Mouse (Mus musculus) embryo, embryonic 10.5 days (tissue): ENCODE data around the gene Rassf7.
A peak's percentile ranks its signal among the peaks of the same experiment; 100 is the strongest.

Experiments used
- DNase-seq: peaks from one replicate; pipeline ENCODE4 v3.0.0-alpha.2; 2015; ENCODE audit warnings: low spot score

Gene Rassf7

DNA sequence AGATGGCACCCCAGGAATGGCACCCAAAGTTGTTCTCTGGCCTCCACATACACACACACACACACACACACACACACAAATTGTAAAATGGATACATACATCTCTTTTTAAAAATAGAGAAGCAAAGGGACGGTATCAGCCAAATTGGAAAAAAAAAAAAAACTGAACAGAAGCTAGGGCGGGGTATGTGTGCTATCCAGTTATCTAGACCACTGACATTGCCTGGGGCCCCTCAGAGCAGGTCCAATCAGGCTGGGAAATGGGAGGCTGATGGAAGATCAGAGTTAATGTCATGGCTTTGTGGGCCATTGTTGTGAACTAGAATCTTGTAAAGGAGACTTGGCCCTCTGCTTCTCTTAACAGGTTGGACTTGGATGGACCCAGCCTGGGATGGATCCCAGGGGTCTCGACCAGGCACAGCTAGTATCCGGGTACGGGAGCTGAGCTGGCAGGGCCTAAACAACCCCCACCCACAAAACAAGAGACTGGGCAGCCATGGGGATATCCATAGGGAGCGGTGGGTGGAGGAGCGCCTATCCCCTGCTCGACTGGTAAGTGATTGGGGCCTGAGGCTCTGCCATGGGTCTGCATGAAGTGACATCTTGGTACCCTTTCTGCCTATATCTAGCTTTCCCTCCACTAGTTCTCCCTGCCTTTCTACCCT, 18.9 kb upstream of the Rassf7 start:
- no peak for DNase-seq

DNA sequence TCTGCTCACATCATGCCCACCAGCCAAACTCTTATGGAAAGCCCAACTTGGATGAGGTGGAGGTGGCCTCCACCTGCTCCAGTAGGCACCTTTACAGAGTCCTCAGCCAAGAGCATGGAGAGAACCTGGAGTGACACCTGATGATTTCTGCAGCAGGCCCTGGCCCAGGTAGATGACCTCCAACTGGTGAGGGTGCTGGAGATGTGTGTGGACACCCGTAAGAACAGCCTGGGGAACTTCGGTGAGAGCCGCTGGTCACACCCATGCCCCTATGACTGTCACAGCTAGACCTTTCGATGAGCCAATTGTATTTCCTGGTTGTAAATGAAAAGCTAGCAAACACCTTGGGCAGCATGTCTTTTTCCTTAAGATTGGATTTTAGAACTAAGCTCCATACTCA, 17.5 kb upstream of the Rassf7 start:
- DNase-seq = no peak

DNA sequence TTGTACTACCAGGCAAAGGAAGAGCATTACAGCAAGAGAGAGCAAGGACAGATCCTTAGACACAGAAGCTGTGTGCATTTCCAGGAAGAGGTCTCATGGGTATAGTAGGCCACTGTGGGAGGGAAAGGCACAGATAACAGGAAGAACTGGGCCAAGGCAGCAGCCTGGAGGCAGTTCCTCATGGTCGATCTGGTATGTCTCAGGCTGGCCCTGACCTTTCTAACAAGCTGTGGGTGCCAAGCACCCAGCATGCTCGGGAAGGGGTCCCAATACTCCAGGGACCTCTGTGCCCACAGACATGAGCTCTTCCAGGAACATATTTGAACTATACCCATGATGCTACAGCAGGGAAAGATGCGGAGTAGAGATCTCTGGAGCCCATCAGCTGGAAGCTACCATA, 11.1 kb upstream of the Rassf7 start:
- DNase-seq = no peak

DNA sequence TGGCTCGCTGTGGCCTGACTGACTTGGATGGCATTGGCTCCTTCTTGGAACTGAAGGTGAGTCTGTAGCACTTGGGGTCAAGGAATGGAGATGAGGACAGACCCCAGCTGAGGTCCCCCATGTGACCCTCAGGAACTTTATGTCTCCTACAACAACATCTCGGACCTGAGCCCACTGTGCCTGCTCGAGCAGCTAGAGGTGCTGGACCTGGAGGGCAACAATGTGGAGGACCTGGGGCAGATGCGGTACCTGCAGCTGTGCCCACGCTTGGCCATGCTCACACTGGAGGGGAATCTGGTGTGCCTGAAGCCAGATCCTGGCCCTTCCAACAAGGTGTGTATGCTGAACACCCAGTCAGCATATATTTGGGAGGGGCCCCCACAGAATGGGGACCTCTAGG, 10.2 kb upstream of the Rassf7 start:
- DNase-seq = no peak

DNA sequence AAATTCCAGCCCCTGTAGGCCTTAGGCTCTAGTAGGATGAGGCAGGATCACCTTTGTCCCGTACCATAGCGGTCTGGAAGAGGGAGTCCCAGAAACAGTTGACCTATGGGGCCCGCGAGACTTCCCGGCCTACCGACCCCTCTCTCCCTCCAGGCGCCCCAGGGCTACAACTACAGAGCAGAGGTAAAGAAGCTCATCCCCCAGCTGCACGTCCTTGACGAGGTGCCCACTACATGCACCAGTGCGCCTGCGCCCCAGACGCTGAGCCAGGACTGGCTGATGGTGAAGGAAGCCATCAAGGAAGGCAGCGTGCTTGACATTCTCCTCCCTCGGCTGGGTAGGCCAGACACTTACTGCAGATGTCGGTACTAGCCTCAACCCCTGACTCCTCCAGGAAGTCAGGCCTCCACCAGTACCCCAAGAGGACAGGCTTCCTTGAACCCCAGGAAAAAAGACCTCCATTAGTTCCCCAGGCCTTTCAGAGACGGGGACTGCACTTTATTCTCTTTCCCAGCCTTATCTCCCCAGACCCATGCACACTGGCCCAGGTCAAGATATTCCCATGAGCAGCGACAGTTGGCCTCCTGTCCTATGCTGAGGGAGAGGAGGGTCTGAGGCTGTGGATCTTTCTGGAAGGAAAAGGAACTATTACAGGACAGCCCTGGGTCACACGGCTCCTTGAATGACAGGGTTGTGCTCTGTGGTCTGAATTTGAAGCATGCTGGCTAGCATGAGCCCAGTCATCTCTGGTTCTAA, 9.3 kb upstream of the Rassf7 start:
- no peak for DNase-seq

DNA sequence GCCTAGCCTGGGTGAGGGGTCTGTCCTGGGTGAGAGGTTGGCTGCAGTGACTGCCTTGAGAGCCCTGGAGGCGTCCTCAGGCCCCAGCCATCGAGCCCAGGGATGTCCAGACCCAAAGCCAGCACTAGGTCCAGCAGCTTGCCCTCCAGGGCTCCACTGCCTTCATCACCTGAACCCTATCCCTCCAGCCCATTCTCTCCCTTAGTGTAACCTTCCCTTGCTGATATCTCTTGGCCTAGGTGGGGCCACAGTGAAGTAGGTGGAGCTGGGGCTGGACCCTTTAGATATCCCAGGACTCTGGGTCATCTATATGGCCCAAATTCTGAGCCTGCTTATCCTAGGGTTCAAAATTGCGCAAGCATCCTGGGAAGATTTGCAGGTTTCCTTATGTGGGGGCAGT, 6.1 kb upstream of the Rassf7 start:
- DNase-seq = no peak

DNA sequence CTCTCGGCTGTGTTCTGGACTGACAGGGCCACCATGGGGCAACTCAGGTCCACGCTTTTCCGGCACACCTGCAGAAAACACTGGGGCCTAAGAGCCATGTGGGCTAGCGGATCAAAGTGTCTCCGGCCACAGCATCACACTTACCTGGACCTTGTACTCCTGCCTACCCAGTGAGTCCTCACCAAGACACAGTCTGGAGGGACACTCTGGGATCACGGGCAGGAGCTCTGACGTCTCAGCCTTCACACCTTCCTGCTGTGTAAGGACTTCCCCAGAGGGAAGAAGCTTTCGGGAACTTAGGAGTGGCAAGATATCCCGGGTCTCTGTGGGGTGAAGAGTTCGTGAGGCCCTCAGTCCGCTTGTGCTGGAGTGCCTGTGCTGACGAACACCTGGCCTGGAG, 5.5 kb upstream of the Rassf7 start:
- no peak for DNase-seq

DNA sequence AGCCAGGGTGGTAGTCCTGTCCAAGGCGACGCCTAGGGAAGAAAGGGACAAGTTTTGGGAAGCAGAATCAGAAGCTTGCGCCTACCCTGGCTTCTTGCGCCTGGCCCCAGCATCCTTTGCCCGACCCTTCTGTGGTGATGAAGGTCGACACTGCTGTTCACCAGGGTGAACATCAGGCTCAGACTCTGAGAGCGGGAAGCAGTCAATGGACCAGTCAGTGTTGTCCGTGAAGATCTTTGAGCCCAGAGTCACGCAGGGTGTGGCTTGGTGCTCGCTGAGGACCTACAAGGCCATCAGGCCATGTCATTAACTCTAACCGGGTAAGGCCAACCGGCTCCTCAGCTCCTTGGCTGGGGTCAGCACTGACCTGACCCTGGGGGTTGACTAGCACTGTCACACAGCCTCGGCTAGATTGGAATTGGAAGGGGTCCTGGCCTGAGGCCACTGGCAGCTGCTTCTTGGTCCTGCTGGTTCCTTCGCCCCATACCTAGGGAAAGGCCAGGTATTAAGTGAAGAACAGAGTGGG, 5.0 kb upstream of the Rassf7 start:
- no peak for DNase-seq

DNA sequence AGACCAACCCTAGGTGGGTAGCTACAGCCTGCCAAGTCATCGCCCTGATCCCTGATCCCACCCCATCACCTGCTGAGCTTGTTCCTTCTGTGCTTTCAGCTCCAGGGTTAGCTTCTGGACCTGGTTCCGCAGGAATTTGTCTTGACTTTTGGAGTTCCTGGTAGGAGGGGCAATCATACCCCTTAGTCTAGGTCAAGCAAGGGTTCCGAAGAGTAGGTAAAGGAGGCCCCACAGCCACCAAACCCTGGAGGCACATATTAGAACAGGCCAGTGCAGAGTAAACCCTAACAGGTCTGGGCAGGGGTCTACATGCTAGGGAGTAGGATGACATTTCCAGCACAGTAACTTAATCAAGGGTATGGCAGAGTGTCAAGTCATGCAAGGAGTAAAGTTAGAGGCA, 2.5 kb upstream of the Rassf7 start:
- no peak for DNase-seq

DNA sequence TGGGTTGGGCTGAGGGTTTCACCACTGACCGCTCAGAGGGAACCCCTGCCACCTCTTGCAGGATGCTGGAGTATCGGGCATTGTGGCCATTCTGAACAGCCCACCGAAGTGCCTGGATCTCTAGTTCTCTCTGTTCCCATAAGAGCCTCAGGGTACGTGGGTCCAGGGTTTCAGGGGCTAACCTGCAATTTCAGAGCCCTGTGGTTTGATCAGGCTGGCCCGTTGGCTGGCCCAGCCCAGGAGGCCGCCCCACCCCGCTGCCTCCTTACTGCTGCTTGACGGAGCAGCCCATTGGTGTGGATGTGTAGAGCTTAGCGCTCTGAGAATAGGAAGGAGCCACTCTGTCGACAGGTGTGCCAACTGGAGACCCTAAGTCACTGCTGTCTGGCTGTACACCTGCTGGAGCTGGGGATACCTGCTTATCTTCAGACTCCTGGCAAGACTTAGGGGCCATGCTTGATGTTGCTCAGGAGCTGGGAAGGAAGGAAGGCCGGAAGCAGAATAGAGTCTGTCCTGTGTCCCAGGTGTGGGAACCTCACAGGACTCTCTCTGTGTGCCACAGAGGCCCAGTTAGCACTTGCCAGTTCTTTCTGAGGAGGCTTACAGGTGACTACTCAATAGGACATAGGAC, 1.9 kb upstream of the Rassf7 start, which contains the start of gene Lmntd2:
Lmntd2 (minus strand) TSS at position 476 of the 631 bp plus-strand sequence.
- DNase-seq = no peak

DNA sequence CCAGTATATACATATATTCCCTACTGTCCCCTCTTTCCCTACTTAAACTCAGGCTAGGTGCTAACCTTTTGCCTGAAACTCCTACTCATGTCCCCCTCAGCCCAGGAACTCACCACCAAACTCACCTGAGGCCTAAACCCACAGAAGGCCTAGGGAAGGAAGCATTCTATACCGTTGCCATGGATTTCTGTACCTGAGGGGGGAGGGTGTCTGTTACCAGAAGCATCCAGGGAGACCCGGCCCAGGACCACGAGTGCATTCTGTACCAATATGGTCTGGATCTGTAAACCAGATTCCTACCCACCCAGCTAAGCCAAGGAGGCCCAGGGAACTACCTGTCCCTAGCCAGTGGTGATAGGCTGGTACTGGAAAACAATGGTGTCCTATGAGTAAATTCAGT, 1.4 kb upstream of the Rassf7 start:
- no peak for DNase-seq

DNA sequence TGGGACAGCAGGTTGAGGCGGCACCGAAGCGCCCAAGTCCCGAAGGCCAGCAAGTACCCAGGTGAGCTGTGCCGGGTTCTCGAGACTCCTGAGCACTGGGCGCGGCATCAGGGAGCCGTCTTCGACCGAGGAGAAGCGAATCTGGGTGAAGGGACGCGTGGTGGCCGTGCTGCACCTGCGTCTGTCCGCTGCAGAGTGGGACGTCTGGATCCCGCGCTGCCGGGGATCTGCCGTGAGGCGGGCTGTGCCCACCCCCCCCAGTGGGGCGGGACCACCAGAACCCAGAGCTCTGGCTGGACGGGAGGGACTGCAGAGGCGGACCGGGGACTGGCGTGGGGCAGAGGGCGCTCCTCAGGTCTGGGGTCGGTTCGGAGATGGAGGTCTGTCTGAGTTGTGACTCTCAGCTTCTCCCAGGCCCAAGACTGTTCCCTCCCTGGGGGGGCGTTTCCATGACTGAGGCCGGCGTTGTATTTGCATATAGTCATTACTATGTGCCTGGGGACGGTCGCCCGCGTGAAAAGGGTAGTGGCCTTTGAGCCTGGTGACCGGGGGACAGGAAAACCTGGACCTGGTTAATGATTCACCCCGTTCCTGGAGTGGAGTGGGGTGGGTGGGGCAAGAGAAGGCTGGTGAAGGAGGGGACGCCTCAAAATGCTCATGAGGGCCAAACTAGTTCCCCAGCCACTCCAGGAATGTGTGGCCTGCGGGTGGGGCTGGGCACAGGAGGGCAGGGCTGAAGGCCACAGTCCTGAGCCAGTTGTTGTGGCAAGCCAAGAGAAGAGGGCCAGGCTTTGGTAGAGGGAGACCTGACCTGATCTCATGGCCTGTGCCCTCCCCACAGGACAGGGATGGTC, 447 bp downstream of the Rassf7 start:
- peak; percentile 70 for DNase-seq

DNA sequence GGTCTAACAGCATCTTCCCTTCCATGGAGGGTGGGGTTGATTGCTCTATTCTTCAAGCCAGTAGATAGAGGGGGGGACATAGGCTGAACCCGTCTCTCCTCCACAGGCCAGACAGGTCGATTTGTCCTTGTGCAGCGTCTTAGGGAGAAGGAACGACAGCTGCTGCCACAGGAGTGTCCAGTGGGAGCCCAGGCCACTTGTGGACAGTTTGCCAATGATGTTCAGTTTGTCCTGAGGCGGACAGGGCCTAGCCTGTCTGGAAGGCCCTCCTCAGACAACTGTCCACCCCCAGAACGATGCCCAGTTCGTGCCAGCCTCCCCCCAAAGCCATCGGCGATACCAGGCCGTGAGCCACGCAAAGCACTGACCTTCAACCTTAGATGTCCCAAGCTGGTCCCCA, 1.2 kb downstream of the Rassf7 start:
- DNase-seq = no peak

DNA sequence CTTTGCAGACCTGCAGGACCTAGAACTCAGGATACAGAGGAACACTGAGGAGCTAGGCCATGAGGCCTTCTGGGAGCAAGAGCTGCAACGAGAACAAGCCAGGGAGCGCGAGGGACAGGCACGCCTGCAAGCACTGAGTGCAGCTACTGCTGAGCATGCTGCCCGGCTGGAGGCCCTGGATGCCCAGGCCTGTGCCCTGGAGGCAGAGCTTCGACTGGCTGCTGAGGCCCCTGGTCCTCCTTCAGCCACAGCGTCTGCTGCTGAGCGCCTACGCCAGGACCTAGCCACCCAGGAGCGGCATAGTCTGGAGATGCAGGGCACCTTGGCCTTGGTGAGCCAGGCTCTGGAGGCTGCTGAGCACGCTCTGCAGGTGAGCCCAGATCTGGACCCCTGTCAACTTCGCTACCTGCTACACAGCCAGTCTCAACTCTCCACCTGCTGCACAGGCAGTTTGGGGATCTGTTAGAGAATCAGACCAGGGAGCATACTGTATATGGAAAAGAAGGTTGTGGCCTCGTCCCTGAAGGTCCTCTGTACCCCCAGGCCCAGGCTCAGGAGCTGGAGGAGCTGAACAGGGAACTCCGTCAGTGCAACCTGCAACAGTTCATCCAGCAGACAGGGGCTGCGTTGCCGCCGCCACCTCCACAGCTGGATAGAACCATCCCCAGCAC, 1.8 kb downstream of the Rassf7 start:
- DNase-seq = no peak

DNA sequence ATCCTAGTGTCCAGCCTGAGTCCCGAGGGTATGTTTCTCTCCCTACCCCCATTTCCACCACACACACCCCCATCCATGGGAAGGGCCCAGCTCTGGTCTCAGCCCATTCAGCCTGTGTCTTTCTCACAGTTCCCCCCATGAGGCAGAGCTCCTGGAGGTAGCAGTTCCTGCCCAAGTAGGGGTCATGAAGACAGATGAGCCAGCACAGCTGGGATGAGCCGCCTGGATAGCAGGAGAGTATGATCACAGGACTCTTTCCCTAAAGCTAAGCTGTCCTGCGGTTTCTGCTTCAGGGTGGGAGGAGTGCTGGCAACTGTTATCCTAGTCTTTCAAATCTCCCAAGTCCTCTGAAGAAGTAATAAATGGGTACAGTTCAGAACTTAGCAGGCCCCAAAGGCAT, 2.5 kb downstream of the Rassf7 start:
- no peak for DNase-seq

DNA sequence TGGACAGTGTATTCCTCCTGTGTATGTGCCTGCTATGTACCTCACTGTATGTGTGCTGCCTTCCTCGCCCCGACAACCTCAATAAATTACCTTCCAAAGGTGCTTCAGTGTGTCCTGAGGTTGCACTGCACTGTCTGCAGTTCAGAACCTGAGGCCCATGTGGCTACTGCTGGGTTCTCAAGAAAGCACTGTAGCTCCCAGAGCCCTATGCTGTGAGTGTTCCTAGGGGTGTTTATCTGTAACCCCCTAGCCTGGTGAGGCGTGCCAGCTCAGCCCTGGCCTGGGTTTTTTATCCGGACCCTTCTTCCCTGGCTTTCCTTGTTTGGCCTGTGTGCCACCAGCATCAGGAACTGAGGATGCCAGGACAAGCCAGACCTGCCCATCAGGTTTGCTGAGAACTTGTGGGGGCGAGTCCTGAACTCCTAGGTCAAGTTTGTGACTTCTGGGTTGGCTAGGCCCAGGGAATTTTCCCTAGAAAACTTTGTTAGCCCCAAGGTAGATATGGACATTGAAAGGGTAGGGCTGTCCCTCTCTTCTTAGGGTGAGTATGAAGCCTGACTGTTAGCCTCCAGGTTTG, 3.0 kb downstream of the Rassf7 start:
- no peak for DNase-seq

DNA sequence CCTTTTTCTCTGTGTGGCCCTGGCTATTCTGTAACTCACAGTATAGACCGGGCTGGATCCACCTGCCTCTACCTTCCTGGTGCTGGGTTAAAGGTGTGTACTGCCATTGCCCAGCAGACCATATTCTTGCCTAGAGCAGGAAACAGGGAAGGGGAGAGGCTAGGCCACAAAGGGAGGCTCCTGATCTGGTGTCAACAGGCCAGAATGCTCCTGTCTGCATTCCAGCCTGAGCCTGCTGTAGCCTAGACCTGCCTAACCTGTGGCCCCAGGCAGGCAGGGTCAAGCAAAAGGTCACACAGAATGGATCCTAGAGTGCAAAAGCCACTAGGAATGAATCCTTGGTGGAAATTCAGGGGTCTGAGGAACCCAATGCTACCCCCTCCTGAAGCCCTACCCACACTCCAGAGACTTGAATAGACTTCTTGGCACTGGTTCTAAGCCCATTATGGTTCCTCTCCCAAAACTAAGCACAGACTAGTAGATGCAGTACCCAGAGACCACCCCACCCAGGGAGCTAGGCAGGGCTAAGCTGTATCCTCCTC, 4.0 kb downstream of the Rassf7 start:
- no peak for DNase-seq

DNA sequence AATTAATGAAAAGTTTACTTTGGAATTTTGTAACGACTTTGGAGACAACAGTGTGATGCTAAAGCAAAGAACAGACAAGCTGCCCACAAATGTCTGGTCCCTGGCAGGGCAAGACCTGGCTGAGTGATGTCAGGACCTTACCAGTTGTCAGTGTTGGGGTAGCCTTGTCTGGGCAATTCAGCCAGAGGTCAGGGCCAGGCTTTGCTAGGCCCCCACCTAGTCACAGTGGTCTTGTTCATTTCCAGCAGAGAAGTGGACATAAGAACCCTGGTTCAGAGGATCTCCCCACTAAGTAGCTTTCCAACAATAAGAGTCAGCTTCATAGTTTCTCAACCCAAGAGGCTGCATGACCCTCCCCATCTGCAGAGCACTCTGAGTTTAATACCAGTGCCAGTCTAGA, 4.7 kb downstream of the Rassf7 start:
- no peak for DNase-seq

DNA sequence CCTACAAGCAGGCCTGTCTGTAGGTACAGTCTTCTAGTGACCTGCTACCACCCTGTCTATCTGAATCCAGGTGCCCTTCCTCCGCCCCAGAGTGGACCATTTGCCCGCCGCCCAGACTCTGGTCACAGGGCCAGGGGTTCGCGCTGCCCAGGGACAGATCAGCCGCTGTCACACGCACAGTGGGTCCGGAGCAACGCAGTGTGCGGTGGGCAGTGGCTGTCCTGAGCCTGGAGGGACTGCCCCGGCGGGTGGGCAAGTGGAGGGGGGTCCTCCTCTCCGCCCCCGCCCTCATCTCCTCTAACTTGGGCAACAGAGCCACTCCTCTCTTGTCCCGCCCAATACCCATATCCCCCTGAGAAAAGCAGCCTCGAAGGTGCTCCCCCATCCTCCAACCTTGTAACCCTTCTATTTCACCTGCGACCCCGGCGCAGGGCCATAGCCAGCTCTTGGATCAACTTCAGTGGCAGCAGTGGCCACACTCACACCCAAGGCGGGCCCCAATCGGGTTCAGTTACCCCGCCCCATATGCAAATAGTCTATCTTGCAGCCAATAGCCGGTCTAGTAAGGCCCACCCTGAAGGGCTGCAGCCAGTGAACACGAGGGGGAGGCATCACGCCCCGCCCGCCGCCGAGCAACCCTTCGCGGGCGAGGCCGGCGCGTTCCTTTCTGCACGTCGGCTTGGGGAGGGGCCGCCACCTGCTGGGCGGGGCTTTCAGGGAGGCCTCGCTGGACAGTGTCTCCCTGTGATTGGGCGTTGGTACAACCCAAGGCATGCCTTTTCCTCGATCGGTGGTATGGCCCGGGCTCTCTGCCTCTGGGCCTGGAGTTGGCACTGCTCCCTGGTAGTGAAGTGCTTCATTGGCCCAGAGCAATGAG, 5.8 kb downstream of the Rassf7 start:
- DNase-seq = peak; percentile 99

DNA sequence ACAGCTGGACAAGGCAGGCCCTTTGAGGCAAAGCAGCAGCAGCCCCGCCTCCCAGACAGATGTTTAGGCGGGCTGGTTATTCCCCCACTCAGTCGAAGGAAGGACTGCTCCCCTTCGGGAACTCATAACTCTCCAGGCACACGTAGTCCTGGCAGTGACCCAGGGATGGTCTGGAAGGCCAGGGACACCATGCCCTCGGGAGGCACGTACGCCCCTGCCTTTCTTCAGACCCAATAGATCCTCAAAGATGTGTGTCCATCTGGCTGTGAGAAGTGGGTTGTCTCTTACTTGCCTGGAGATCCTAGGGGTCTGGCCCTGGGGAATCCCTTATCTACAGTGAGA, 6.4 kb downstream of the Rassf7 start:
- no peak for DNase-seq
